Mouse (Mus musculus): ENCODE data around the gene H1f0.

The H1f0 gene

DNA sequence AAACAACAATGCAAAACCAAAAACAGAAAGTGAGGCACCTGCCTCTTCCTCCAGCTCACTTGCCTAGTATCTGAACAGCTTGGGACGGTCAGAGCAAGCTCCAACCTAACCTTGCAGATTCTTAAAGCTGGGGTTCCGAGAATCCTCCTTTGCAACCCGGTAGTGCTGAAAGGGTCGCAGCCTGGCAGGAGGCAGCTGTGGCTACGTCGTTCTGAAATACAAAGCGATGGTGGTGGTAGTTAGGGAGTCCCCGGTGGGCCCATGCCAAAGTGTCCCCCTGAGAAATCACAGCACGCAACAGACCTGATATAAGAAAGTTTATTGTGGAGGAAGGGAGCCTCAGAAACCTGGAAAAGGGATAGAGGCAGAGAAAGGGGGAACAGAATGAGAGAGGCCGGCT is 10.1 kb downstream of the H1f0 start:
- no peak for DNase-seq (ENCODE audit: low read depth)

DNA sequence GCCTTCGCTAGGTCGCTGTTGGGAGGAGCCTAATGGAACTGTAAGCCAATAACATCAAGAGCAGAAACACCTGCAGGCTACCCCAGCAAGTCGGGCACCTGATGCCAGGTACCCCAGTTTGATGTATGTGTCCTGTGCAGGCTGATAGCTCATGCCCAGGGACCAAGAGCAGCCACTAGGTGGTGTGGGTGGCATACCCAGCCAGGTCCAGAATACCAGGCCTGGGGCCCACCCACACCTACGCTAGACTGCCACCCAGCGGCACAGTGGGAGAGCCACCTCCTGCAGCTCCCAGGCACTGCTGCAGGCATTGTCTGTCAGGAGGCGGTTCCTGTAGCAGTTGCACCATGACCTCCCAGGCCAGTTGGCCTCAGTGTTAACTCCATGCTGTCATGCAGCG is 10.6 kb downstream of the H1f0 start:
- peak; percentile 96 for DNase-seq (ENCODE audit: low read depth)

DNA sequence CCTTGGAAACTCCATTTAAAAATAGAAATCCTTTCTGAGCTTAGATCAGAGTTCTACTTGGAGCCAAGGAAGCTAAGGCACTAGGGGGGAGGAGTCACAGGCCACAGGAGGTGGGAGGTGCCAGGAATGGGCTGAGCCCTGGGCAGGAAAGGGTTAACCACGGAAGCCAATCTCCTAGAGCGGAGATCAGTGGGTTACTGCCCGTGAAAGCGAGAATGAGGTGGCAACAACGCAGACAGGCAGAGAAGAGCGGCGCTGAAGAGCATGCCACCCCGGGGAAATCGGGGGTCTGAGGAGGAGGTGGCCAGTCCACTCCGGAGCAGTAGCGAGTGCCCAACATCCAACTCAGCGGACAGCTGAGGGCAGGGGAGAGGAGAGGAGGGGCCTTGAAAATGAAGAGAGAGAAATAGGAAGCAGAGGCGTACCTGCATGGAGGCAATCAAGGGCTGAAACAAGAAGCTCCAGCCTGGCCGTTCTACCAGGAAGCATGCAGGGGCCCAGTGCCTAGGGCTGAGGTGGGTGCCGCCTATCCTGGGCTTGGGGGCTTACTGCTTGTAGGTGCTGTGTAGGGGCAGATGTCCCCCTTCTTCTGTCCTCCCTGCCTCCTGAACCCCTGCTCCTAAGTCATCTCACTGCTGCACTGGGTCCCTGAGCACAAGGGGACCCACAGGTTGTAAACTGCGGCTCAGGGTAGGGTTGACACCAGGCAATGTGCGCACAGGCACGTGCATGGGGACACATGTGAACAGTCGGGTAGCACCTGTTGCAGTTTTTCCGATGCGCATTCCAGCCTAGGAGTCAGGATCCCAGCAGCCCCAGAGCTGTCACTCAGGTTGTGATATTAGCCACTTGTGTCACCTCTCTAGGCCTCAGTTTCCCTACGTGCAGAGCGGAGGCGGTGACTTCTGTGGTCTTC is 12.5 kb downstream of the H1f0 start:
- DNase-seq (ENCODE audit: low read depth) = peak; percentile 89

DNA sequence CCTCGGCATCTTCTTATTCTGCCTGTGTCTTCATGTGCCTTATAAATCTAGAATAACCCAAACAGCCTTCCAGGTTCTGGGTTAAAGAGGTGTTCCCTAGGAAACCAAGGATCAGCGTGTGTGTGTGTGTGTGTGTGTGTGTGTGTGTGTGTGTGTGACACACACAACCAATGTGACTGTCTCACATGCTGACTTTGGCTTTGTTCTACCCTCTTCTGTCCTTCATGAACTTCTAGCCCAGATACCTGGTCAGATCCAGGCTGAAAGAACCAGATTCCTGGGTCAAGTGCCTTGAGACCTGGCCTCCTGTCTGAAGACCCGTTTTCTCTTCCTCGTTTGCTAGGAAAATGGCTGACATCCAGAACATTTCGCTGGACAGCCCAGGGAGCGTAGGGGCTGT is 13.3 kb downstream of the H1f0 start, which contains the start of gene Galr3:
Gene Galr3, plus strand, starts transcription at position 301 of the 400 bp plus-strand sequence.
- DNase-seq (ENCODE audit: low read depth) = no peak

DNA sequence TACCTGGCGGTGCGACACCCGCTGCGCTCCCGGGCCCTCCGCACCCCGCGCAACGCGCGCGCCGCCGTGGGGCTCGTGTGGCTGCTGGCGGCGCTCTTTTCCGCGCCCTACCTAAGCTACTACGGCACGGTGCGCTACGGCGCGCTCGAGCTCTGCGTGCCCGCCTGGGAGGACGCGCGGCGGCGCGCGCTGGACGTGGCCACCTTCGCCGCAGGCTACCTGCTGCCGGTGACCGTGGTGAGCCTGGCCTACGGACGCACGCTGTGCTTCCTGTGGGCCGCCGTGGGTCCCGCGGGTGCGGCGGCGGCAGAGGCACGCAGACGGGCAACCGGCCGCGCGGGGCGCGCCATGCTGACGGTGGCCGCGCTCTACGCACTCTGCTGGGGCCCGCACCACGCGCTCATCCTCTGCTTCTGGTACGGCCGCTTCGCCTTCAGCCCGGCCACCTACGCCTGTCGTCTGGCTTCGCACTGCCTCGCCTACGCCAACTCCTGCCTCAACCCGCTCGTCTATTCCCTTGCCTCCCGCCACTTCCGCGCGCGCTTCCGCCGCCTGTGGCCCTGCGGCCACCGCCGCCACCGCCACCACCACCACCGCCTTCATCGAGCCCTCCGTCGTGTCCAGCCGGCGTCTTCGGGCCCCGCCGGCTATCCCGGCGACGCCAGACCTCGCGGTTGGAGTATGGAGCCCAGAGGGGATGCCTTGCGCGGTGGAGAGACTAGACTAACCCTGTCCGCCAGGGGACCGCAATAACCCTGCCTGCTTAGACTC is 14.7 kb downstream of the H1f0 start:
- peak; percentile 66 for DNase-seq (ENCODE audit: low read depth)

DNA sequence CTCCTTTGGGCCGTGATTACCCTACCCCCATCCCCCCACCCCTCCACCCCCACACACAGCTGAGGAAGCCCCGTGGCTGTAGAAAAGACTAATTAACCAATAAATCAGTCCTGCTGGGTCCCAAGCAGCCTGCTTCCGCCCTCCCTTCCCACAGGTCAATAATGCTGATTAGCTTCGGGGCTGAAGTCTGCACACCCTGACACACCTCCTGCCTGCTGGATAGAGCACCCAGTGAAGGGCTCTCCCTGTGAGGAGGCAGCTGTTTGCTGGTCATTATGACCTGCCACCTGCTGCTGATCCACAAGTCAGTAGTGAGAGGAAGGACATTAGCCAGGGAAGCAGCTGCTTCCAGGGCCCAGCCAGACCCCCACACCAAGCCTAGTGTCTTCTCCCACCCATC is 16.6 kb downstream of the H1f0 start:
- DNase-seq (ENCODE audit: low read depth) = no peak

DNA sequence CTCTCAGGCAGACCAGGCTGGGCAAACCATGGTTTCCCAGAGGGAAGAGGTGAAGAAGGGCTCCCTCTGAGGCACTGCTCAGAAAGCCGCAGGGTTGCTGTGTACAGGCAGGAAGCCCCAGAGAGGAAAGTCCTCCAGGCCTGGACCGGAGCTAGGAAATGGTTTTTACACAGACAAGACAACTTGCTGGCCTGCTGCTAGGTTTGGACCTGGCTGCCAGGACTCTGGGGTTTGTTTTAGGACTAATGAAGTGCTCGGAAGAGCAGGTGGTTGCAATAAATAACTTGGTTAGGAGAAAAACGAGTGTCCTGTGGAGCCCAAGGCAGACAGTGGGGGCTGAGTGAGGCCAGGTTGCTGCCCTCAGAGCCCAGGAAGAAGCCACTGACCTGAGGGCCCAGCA is 19.9 kb downstream of the H1f0 start:
- no peak for DNase-seq (ENCODE audit: low read depth)

DNA sequence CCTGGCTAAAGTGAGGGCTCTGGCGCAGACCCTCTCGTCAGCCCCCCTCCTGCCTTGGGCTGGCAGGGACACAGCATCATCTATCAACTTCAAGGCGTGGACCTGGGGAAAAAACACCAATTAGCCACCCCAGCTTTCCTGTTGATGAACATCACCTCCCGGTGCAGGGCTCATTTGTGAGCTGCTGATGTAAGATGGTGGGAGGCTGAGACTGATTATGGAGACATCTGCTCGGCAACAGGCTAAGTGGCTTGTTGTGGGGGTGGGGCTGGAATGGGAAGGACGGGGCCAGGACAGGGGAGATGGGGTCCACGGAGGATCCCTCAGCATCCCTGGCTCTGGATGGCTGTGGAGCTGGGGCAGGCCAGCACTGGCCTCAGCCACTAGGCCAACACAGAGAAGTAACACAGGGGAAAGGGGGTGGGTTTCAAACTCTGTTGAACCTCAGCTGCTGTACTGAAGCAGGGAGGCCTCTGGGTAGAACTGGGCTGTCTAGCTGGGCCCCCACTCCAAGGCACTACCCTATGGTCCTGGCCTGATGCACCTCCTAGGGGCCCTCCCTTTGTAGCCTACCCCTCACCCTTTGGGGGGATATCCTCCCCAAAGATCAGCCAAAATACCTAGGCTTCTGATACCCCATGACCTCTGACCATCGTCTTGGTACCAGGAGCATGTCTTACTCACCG is 22.1 kb downstream of the H1f0 start:
- DNase-seq (ENCODE audit: low read depth) = no peak

DNA sequence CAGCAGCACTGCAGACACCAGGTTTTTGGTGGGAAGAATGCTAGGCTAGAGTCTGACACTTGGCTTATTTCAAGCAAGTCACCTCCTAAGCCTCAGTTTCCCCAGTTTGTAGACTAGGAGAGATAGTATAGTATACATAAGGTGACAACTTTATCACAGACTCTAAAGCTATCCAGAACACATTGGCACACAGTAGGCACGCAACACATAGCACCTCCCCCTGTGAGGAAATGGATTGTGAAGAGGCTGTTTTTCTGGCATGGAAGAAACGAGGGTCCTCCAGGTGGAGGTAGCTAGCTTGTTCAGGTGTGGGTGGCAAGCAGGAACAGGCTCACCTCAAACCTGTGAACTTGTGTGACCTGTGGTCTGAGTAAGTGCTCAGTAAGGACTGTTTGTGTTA is 22.7 kb downstream of the H1f0 start:
- no peak for DNase-seq (ENCODE audit: low read depth)

DNA sequence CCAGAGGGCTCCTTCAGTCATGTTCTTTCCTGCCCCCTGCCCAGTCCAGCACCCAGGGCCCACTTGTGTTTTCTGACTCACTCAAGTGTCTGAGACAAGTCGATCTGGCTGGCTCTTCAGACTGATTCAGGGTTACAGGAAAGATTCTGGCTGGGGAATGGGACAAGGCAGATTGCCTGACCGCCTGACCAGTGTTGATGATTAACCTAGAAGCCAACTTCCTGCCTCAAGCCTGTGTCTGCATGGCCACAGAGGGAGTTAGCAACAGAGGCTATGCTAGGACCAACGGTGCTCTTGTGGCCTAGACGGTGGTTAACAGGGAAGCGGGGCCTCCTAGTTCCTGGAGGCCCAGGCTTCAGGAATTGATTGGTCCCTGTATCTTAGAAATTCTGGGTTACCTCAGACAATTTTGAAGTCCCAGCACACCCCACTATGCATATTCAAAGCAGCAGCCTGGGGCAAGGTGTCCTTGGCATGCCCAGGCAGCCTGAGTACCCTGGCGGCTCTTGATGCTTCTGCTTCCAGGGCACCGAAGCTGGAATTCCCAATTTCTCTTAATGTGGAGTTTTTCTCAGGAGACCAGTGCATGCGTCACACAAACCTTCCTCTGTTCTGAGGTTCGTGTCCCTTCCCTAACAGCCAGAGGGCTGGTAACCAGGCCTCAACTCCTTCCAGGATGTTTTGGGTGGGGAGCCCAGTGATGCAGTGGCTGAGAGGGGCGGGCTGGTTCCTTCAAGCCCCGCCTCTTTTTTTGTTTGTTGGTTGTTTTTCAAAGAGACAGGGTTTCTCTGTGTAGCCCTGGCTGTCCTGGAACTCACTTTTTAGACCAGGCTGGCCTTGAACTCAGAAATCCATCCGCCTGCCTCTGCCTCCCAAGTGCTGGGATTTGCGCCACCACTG is 23.5 kb downstream of the H1f0 start:
- DNase-seq (ENCODE audit: low read depth) = peak; percentile 56

DNA sequence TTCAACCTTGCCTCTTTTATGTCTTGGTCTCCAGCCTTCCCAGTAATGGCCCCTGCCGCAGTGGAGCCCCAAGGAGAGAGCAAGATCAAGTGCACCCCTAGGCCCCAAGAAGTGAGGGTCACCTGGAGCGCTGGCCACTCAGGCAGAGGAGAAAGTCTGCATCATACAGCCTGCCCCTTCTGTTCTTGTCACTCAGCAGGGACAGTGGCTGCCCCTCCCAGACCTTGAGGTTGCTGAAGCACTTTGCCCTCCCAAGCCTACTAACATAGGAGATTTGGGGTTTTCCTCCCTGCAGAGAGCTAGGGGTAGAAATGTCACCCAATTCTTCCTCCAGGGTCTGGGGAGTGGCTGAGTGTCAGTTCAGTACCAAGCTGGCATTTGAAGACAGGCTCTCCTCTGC is 24.1 kb downstream of the H1f0 start:
- DNase-seq (ENCODE audit: low read depth) = peak; percentile 39

DNA sequence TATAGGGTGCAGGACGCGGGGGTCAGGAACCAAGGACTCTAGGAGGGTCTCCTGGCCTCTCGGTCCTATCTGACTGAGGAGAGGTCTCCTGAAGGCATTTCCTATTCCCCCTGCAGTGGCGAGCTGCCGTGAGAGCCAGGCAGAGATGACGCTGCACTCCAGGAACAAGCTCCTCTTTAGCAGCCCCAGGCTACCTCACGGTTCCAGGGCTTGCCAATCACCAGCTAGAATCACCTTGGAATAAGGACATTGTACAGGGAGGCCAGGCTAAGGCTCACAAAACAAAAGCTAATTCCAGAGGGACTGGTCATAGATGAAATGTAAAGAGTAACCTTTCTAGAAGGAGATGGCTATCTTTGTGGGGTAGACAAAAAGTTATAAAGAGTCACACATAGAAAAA is 28.4 kb downstream of the H1f0 start:
- no peak for DNase-seq (ENCODE audit: low read depth)

DNA sequence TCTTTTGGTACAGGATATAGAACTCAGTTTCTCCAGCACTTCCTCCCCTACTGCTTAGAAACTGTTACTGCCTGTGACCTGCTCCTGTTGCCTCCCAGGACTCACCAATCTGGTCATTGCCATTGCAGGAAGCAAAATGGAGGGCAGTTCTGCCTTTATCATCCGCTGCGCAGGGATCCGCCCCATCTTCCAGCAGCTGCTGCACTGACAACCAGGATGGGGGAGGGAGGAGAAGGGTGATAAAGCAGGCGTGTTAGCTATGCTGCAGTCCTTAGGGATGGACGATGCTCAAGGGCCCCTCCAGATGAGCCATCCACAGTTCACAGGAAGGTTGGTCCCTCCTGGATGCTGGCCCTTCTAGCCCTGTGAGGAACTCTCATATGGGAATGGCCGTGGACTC is 29.6 kb downstream of the H1f0 start:
- no peak for DNase-seq (ENCODE audit: low read depth)

DNA sequence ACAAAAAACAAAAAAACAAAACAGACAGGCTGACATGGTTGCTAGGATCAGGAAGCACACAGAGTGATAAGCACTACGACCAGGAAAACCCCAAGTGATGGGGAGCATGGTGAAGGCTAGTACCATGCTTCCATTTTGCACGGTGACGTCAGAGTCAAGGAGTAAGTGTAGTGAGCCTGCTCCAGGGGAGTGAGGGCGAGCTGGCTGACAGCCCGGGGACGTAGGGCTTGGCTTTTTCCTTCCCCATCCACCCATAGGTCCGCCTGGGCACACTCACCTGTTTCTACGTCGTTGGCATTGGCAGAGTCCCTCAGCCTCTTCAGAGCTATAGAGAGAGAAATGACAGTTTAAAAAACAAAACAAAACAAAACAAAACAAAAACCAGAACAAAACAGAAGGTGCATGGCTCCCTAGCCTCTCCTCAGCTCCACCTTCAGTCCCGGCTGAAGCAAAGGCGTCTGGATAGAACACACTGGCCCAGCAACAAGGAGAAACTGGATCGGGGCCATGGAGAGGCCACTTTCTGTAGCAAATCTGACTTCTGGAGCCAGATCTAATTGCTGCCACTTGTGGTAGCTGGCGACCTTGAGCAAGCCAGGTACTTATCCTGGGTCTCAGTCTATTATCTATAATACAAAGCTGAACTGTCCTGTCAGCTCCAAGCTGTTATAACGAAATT is 32.8 kb downstream of the H1f0 start:
- DNase-seq (ENCODE audit: low read depth) = no peak

DNA sequence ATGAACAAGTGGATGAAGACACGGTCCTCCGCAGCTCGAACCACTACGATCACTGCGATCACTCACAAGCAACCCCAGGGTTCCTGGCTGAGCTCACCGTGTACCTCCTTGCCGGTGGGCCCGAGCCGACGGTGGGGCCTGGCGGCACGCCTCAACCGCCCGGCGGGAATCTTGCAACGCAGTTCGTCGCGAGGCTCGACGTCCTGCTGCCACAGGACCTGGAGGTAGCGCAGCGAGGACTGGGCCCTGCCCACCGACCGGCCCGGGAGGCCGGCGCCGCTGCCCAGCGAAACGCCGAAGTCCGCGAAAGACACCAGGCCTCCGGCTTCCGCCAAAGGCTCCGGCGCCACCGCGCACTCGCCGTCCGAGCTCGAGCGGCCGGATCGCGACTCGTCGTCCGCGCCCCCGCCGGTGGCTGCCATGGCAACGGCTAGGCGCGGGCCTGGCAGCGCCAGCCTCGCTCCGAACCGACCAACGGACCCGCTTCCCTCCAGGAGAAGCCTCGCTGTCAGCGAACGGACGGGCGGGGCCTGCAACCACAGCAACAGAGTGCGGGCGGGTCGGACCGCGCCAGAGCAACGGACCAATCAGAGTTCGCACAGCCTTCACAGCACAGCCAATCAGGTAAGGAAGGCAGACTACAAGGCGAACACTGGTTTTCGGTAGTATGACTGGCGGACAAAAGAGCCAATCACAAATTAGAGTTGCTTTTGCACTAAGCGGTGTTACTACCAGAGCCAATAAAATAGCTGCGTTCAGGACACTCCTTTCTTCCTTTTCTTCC is 34.3 kb downstream of the H1f0 start, which contains the start of gene Ankrd54:
Gene Ankrd54, minus strand, starts transcription at position 518 of the 784 bp plus-strand sequence.
- DNase-seq (ENCODE audit: low read depth) = peak; percentile 99

DNA sequence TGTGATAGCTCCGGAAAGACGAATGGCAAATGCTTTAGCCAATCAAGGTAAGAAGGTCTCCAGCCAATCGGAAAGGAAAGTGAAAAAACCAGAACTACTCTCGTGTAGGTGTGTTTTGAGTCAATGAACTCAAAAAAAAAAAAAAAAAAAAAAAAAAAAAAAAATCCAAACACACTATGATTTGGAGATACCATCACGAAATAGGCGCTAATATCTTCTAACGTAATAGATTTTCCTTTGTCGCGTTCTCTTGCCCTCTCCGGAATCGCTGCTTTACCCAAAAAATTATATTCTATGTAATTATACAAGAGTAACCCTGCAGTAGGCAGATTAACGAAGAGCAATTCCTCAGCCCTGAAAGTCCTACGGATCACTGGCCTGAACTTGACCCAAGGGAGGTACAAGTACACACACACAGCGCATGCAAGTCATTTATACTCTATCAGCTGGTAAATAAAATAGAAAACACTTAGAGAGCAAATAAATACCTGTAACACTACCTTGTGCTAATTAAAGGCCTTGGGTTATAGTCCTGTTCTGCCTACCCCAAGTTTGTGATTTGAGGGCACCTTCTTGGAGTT is 35.0 kb downstream of the H1f0 start:
- no peak for DNase-seq (ENCODE audit: low read depth)

DNA sequence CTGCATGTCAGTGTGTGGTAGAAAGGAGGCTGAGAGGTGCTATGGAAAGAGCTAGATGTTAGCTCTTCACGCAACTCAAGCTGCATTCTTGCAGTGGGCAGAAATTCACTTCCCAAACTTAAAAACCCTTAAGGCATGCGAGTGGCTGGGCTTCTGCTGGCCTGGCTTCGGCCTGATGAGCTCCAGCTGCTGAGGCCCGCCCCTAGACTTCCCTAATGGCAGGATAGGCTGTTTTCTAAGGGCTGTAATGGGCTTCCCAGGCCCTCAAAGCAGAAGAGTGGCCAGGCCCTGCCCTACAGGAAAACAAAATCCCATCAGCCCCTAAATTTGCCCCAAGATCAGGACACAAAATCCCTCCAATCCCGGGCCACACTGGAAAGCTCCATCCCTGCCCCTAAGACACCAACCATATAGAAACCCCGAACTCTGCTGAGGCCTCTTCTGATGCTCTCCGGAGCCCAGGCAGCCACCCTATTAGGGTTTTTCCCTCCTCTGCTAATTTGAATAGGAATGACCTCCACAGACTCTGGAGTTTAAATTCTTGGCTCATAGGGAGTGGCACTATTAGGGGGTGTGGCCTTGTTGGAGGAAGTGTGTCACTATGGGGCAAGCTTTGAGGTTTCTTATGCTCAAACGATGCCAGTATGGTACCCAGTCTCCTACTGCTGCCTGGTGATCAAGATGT is 37.0 kb downstream of the H1f0 start:
- DNase-seq (ENCODE audit: low read depth) = peak; percentile 20

DNA sequence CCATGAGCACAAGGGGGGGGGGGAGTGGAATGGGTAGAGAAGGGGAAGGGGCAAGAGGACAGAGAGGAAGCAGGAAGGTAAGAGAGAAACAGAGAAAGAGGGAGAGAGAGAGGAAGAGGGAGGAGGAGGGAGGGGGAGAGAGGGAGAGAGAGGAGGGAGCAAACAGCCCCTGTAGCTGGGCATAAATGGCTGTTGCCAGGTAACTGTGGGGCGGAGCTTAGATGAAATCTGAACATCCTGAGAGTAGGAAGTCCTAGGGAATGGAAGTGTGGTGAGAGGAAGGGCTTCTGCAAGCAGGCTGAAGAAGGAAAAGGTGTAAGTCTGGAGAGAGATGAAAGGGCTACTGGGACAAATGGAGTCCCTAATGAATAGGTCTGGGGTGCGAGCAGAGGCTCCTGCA is 38.0 kb downstream of the H1f0 start:
- DNase-seq (ENCODE audit: low read depth) = no peak

DNA sequence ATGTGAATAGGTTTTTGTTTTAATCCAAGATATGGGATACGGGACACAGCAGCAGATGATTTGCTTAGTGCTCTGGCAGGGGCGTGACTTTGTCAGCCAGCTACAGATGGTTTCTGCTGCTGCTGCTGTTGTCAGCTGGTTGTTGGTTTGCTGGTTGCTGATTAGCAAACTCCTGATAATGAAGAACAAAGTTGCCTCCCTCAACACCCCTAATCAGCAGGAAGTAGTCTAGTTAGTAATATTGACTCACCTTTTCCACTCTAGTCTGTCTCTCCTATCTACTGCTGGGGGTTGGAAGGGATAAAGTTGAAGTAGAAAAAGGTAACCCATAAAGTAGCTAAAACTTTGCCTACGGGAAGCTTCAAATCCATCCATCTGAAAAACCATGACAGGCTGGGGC is 39.4 kb downstream of the H1f0 start:
- peak; percentile 40 for DNase-seq (ENCODE audit: low read depth)
